Mouse (Mus musculus) ES-E14 (cell line): Measurements from ENCODE around the gene B3gnt9. TPM values are rescaled to one million over a fixed set of nuclear protein-coding genes. Genes with fewer than 3 reads are reported as not detected.

ENCODE experiments used
- DNase-seq: peaks from one replicate; pipeline ENCODE4 v3.0.0-alpha.2; 2013; ENCODE audit warnings: low read depth, low spot score
- H3K27ac ChIP-seq: 2 replicates; pipeline ENCODE4 v1.5.1; 2012; ENCODE audit warnings: low read depth, mild to moderate bottlenecking, low read length, moderate library complexity, mixed read lengths; ENCODE audit not compliant: poor library complexity, insufficient read depth, severe bottlenecking
- H3K36me3 ChIP-seq: 2 replicates; pipeline ENCODE4 v1.6.1; 2012; ENCODE audit warnings: mild to moderate bottlenecking, low read length, moderate library complexity, mixed read lengths; ENCODE audit not compliant: control insufficient read depth, poor library complexity, insufficient read depth, severe bottlenecking
- H3K4me1 ChIP-seq, 2 experiments: fragments of 150-350 bp in 1 of 2; sonication (generic) in 1 of 2; 2 replicates each; pipeline ENCODE4 v1.6.1; 2012; ENCODE audit warnings: low read length in 2 of 2, mild to moderate bottlenecking in 1 of 2, mixed read lengths in 1 of 2; ENCODE audit not compliant: control insufficient read depth in 2 of 2, insufficient read depth in 2 of 2, poor library complexity in 1 of 2
- H3K4me3 ChIP-seq, 2 experiments: fragments of 150-350 bp in 1 of 2; sonication (generic) in 1 of 2; 2 replicates each; pipeline ENCODE4 v1.5.1; 2012; ENCODE audit warnings: low read length in 2 of 2, low read depth in 1 of 2, mild to moderate bottlenecking in 1 of 2, mixed read lengths in 1 of 2; ENCODE audit not compliant: insufficient read depth in 1 of 2, poor library complexity in 1 of 2, severe bottlenecking in 1 of 2
- H3K9ac ChIP-seq: 2 replicates; pipeline ENCODE4 v1.6.1; 2012; ENCODE audit warnings: low read depth, mild to moderate bottlenecking, low read length, mixed read lengths; ENCODE audit not compliant: poor library complexity, insufficient read depth, severe bottlenecking
- H3K9me3 ChIP-seq: fragments of 150-350 bp; sonication (generic); 2 replicates; pipeline ENCODE4 v1.6.1; 2012; ENCODE audit warnings: low read depth, mild to moderate bottlenecking, low read length; ENCODE audit not compliant: control insufficient read depth, insufficient read depth
- CHD2 ChIP-seq: IDR thresholded peaks from 2 replicates; pipeline ENCODE4 v1.6.1; 2014; ENCODE audit warnings: mild to moderate bottlenecking, low read depth, low read length, inconsistent platforms
- HCFC1 ChIP-seq: IDR thresholded peaks from 2 replicates; pipeline ENCODE4 v1.6.1; 2012; ENCODE audit warnings: low read length, inconsistent platforms, borderline replicate concordance; ENCODE audit not compliant: insufficient read depth
- MAFK ChIP-seq: IDR thresholded peaks from 2 replicates; pipeline ENCODE4 v1.6.1; 2014; ENCODE audit warnings: mild to moderate bottlenecking, low read depth, low read length, inconsistent platforms; ENCODE audit not compliant: insufficient read depth
- ZC3H11A ChIP-seq: IDR thresholded peaks from 2 replicates; pipeline ENCODE4 v1.6.1; 2012; ENCODE audit warnings: low read depth, mild to moderate bottlenecking, inconsistent platforms, low read length, borderline replicate concordance
- ZNF384 ChIP-seq: IDR thresholded peaks from 2 replicates; pipeline ENCODE4 v1.6.1; 2012; ENCODE audit warnings: low read depth, low read length, inconsistent platforms
- in situ Hi-C, 2 experiments: fragments of 600-800 bp; cut with MboI; formaldehyde crosslinking; loops; one replicate each; pipeline ENCODE4 v1.15.1; 2025; ENCODE audit warnings: low sequenced_read_pairs in 2 of 2, inconsistent platforms in 1 of 2; ENCODE audit not compliant: unreplicated experiment in 2 of 2
- total RNA-seq: library from RNA; depleted of rRNA; stranded (reverse); fragments of 300-350 nt; gene quantifications from 2 replicates; pipeline ENCODE4 v1.2.3, GENCODE M21; 2012

The B3gnt9 gene
- total RNA-seq, 1 experiment: 2.5 TPM

- H3K4me1 ChIP-seq: peaks cover 0 to 12% of the 10 kb centered on the region in 2 experiments; a peak in 2 of 4 replicates
- H3K36me3 ChIP-seq: peaks cover 40% of the 10 kb centered on the region
- in situ Hi-C loops: loop anchor here in 1 of 2 experiments (25.0 kb wide), 1 partner anchor 616 kb away; the partner anchor contains the start of genes Ciao2b and Rrad
- DNase-seq: no peak
- H3K4me3 ChIP-seq: peak overlapping the region; percentile 6 to 60; a peak in 3 of 4 replicates
- no peaks in the 10 kb centered on the region for H3K9me3 ChIP-seq
- TF ChIP-seq CHD2: no peak
- no peak for TF ChIP-seq HCFC1
- no peak for TF ChIP-seq ZC3H11A
- TF ChIP-seq ZNF384: no peak
- TF ChIP-seq MAFK: no peak
- H3K27ac ChIP-seq: no peak overlapping the region
- peak overlapping the region; percentile 36; the same call in 1 of the 2 replicates for H3K9ac ChIP-seq
Observed at GRCm38 (mm10) chr8:105253766-105254151, 1.2 kb downstream of the B3gnt9 start.

- TF ChIP-seq HCFC1: no peak
- no peak for TF ChIP-seq CHD2
- TF ChIP-seq MAFK: no peak
- no peak for TF ChIP-seq ZNF384
- no peak for TF ChIP-seq ZC3H11A
- H3K9ac ChIP-seq: no peak overlapping the region
- no peak for DNase-seq
- peaks cover 0 to 8% of the 10 kb centered on the region in 2 experiments; a peak in 2 of 4 replicates for H3K4me1 ChIP-seq
- H3K36me3 ChIP-seq: peaks cover 48% of the 10 kb centered on the region
- no peak overlapping the region for H3K27ac ChIP-seq
- no peaks in the 10 kb centered on the region for H3K9me3 ChIP-seq
- in situ Hi-C loops: loop anchor here in 1 of 2 experiments (25.0 kb wide), 1 partner anchor 616 kb away; the partner anchor contains the start of genes Ciao2b and Rrad
- H3K4me3 ChIP-seq: no peak overlapping the region
Observed at GRCm38 (mm10) chr8:105252680-105253537, 2.0 kb downstream of the B3gnt9 start.

GRCm38 (mm10) chr8:105251954-105252353 lies 3.0 kb downstream of the B3gnt9 start:
- no peak overlapping the region for H3K9ac ChIP-seq
- TF ChIP-seq ZNF384 (no peak), ZC3H11A (no peak), MAFK (no peak), HCFC1 (no peak), CHD2 (no peak)
- DNase-seq: no peak
- H3K27ac ChIP-seq: no peak overlapping the region
- in situ Hi-C loops: loop anchor here in 1 of 2 experiments (25.0 kb wide), 1 partner anchor 615 kb away; the partner anchor contains the start of genes Ciao2b and Rrad
- peaks cover 0 to 8% of the 10 kb centered on the region in 2 experiments; a peak in 2 of 4 replicates for H3K4me1 ChIP-seq
- H3K9me3 ChIP-seq: no peaks in the 10 kb centered on the region
- H3K36me3 ChIP-seq: peaks cover 52% of the 10 kb centered on the region
- H3K4me3 ChIP-seq: no peak overlapping the region

- TF ChIP-seq CHD2 (no peak), MAFK (no peak), ZC3H11A (no peak), HCFC1 (no peak), ZNF384 (no peak)
- H3K9ac ChIP-seq: no peak overlapping the region
- no peaks in the 10 kb centered on the region for H3K9me3 ChIP-seq
- no peak for DNase-seq
- H3K4me1 ChIP-seq: peaks cover 0 to 3% of the 10 kb centered on the region in 2 experiments; a peak in 2 of 4 replicates
- peaks cover 39% of the 10 kb centered on the region for H3K36me3 ChIP-seq
- no peak overlapping the region for H3K27ac ChIP-seq
- H3K4me3 ChIP-seq: no peak overlapping the region
- in situ Hi-C loops: no loop called here
Observed at GRCm38 (mm10) chr8:105241016-105241415, 13.9 kb downstream of the B3gnt9 start.
